19 mouse cellular contexts compared by ENCODE assay signal in genomic region chr7:49369006-49369405, GRCm38 (mm10).
DNase-seq lines count a peak whose midpoint lies in the region; ATAC-seq lines count a peak whose summit lies in the region.
"Had no signal": no experiment of that assay in that cellular context is flagged by ENCODE, and none has a peak within 500 bp of the region (broad histone marks: within the 10 kb centered on the region; RNA-seq: fewer than 3 reads in every experiment).

No protein-coding gene starts in this region.

- no peak overlapping the region for H3K27ac ChIP-seq in heart, embryonic 11.5 days (ENCODE audit: low read depth, low read length)
- no peak overlapping the region for H3K27ac ChIP-seq in lung, embryonic 16.5 days (ENCODE audit: low read length)
- no peak overlapping the region for H3K27ac ChIP-seq in hindbrain, embryonic 13.5 days
- H3K27ac ChIP-seq: embryonic facial prominence, embryonic 15.5 days; limb, embryonic 12.5 days; liver, embryonic 12.5 days; neural tube, embryonic 12.5 days had no signal

- no peaks in the 10 kb centered on the region for H3K36me3 ChIP-seq in heart, embryonic 11.5 days (ENCODE audit: control insufficient read depth, insufficient read depth, low read length)
- no peaks in the 10 kb centered on the region for H3K36me3 ChIP-seq in lung, embryonic 16.5 days (ENCODE audit: control insufficient read depth, insufficient read depth, low read length)
- no peaks in the 10 kb centered on the region for H3K36me3 ChIP-seq in hindbrain, embryonic 13.5 days
- H3K36me3 ChIP-seq: embryonic facial prominence, embryonic 15.5 days; limb, embryonic 12.5 days; liver, embryonic 12.5 days; neural tube, embryonic 12.5 days had no signal

- WGBS in heart, embryonic 11.5 days (ENCODE audit: insufficient replicate concordance): 39% methylated on average over 3 of the region's 3 CpGs
- WGBS in lung, embryonic 16.5 days: 51% methylated on average over 3 of the region's 3 CpGs
- 61% methylated on average over 3 of the region's 3 CpGs for WGBS in hindbrain, embryonic 13.5 days

- intact Hi-C loops in heart, postnatal 14 days (cut with DNase I): no loop called here

- no peaks in the 10 kb centered on the region for H3K9me3 ChIP-seq in heart, embryonic 11.5 days (replicated peaks; ENCODE audit: control insufficient read depth, low read length)
- H3K9me3 ChIP-seq in lung, embryonic 16.5 days (ENCODE audit: control insufficient read depth, low read length): no peaks in the 10 kb centered on the region
- H3K9me3 ChIP-seq in hindbrain, embryonic 13.5 days: no peaks in the 10 kb centered on the region
- H3K9me3 ChIP-seq: embryonic facial prominence, embryonic 15.5 days; limb, embryonic 12.5 days; liver, embryonic 12.5 days; neural tube, embryonic 12.5 days had no signal

- H3K27me3 ChIP-seq in heart, embryonic 11.5 days (ENCODE audit: control insufficient read depth, insufficient read depth, low read length): no peaks in the 10 kb centered on the region
- H3K27me3 ChIP-seq in lung, embryonic 16.5 days (ENCODE audit: control insufficient read depth, insufficient read depth, low read depth, low read length): no peaks in the 10 kb centered on the region
- H3K27me3 ChIP-seq in hindbrain, embryonic 13.5 days: no peaks in the 10 kb centered on the region
- H3K27me3 ChIP-seq: embryonic facial prominence, embryonic 15.5 days; limb, embryonic 12.5 days; neural tube, embryonic 12.5 days had no signal

- ATAC-seq in heart, embryonic 11.5 days (replicated peaks; ENCODE audit: insufficient number of reproducible peaks, low FRiP score, low TSS enrichment): 0 out of 2 replicates have a peak, but pooled peaks have one; percentile 39
- peak; percentile 16; the same call in 1 of the 2 replicates for ATAC-seq in lung, embryonic 16.5 days (ENCODE audit: low read depth)
- ATAC-seq in hindbrain, embryonic 13.5 days (ENCODE audit: low FRiP score): peak; percentile 50; the same call in 1 of the 2 replicates
- ATAC-seq: inflammation-experienced regulatory T-cells, adult 6 months; liver, embryonic 12.5 days had no signal

- H3K9ac ChIP-seq in heart, embryonic 11.5 days (ENCODE audit: low read depth, low read length): no peak overlapping the region
- no peak overlapping the region for H3K9ac ChIP-seq in lung, embryonic 16.5 days (ENCODE audit: low read length)
- H3K9ac ChIP-seq in hindbrain, embryonic 13.5 days: no peak overlapping the region
- H3K9ac ChIP-seq: embryonic facial prominence, embryonic 15.5 days; limb, embryonic 12.5 days; liver, embryonic 12.5 days; lung, embryonic 14.5 days; neural tube, embryonic 12.5 days had no signal

- H3K4me3 ChIP-seq in heart, embryonic 11.5 days (ENCODE audit: low read depth, low read length): no peak overlapping the region
- H3K4me3 ChIP-seq in lung, embryonic 16.5 days (ENCODE audit: low read length): no peak overlapping the region
- no peak overlapping the region for H3K4me3 ChIP-seq in hindbrain, embryonic 13.5 days
- H3K4me3 ChIP-seq: embryonic facial prominence, embryonic 15.5 days; limb, embryonic 12.5 days; liver, embryonic 12.5 days; neural tube, embryonic 12.5 days had no signal

- DNase-seq in heart, postnatal 14 days: no peak
- DNase-seq in lung, postnatal 4 days: no peak
- DNase-seq in 3T3-L1 (ENCODE audit: low read depth, low spot score): peak; percentile 17
- no peak for DNase-seq in testis, postnatal 14 days (ENCODE audit: low spot score)
- DNase-seq: adrenal gland, postnatal 36 days; B cell, adult 2 months; cerebellum, adult 11-12 months; gastrocnemius, postnatal 10 days; heart, adult 18-20 months; lung, embryonic 14.5 days; thymus, postnatal 4 days had no signal

- no peak overlapping the region for H3K4me2 ChIP-seq in heart, embryonic 11.5 days
- no peak overlapping the region for H3K4me2 ChIP-seq in lung, embryonic 16.5 days (ENCODE audit: low read depth, low read length)
- H3K4me2 ChIP-seq in hindbrain, embryonic 13.5 days: no peak overlapping the region
- H3K4me2 ChIP-seq: embryonic facial prominence, embryonic 15.5 days; limb, embryonic 12.5 days; liver, embryonic 12.5 days; lung, embryonic 14.5 days; neural tube, embryonic 12.5 days had no signal

- peaks cover 20% of the 10 kb centered on the region for H3K4me1 ChIP-seq in heart, embryonic 11.5 days (ENCODE audit: control insufficient read depth, insufficient read depth, low read length)
- H3K4me1 ChIP-seq in lung, embryonic 16.5 days (replicated peaks; ENCODE audit: control insufficient read depth, insufficient read depth, low read length): 0 out of 2 replicates have a peak, but pooled peaks cover 3% of the 10 kb centered on the region
- H3K4me1 ChIP-seq in hindbrain, embryonic 13.5 days (replicated peaks): peaks cover 47% of the 10 kb centered on the region
- H3K4me1 ChIP-seq: liver, embryonic 12.5 days had no signal
